Mouse (Mus musculus): ENCODE measurements around the gene Gm10282. TPM values are rescaled to one million over a fixed set of nuclear protein-coding genes. Genes with fewer than 3 reads are reported as not detected.
A peak's percentile ranks its signal among the peaks of the same experiment; 100 is the strongest.

Gene Gm10282
- polyA plus RNA-seq, 1 experiment from 2014 or later, result 38.4 TPM

GRCm38 (mm10) chr8:72272361-72272760, 32.7 kb downstream of the Gm10282 start:
- Histone ChIP-seq H3K4me1 (ENCODE audit: control insufficient read depth, insufficient read depth, low read length) (no peaks in the 10 kb centered on the region; the same call in 1 of the 2 replicates), H3K36me3 (ENCODE audit: control insufficient read depth, insufficient read depth, low read length) (no peaks in the 10 kb centered on the region), H3K9me3 (ENCODE audit: control insufficient read depth, low read length) (no peaks in the 10 kb centered on the region), H3K27ac (ENCODE audit: low read depth, low read length) (no peak overlapping the region), H3K4me3 (ENCODE audit: low read length) (no peak overlapping the region), H3K27me3 (ENCODE audit: control insufficient read depth, insufficient read depth, low read length) (no peaks in the 10 kb centered on the region), H3K4me2 (replicated peaks; ENCODE audit: low read depth, low read length) (no peak overlapping the region), H3K9ac (ENCODE audit: low read depth, low read length) (no peak overlapping the region)
- WGBS, result 31% methylated on average over 3 of the region's 3 CpGs
- no peak for ATAC-seq (ENCODE audit: low FRiP score, low TSS enrichment)

- ATAC-seq (ENCODE audit: low FRiP score, low TSS enrichment), result peak; percentile 47; the same call in 1 of the 2 replicates
- Histone ChIP-seq H3K36me3 (ENCODE audit: control insufficient read depth, insufficient read depth, low read length) (no peaks in the 10 kb centered on the region), H3K4me3 (ENCODE audit: low read length) (no peak overlapping the region), H3K4me1 (ENCODE audit: control insufficient read depth, insufficient read depth, low read length) (no peaks in the 10 kb centered on the region; the same call in 1 of the 2 replicates), H3K27me3 (ENCODE audit: control insufficient read depth, insufficient read depth, low read length) (no peaks in the 10 kb centered on the region), H3K4me2 (replicated peaks; ENCODE audit: low read depth, low read length) (no peak overlapping the region), H3K9ac (ENCODE audit: low read depth, low read length) (no peak overlapping the region), H3K9me3 (ENCODE audit: control insufficient read depth, low read length) (no peaks in the 10 kb centered on the region), H3K27ac (ENCODE audit: low read depth, low read length) (no peak overlapping the region)
- WGBS, result 38% methylated on average over 3 of the region's 3 CpGs
Observed at GRCm38 (mm10) chr8:72271691-72272090, 33.4 kb downstream of the Gm10282 start.

DNA sequence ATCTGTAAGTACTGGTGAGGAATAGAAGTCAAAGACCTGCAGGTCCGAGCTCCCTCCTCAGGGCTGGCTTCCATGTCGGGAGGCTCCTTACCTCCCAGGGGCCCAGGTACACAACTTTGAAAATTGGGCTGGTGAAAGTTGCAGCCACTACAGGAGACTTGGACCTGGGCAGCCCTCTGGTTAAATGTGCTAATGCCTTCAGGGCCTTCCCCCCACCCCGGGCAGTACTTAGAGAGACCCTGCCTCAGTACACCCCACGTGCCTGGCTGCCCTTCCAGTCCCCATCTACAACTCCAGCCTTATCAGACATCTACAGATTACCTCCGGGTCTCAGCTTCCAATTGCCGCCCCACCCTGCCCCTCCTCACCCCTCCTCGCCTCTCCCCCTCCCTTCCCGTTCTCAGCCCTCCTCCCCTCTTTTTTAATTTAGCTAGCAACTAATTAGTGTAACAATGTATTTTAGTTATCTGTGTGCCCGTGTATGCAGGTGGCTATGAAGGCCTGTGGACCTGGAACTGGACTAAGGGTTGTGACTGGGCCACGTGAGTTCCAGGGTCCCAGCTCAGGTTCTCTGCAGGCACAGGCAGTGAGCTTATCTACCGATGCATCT, 33.9 kb downstream of the Gm10282 start:
- no peak for ATAC-seq (ENCODE audit: low FRiP score, low TSS enrichment)
- no peak overlapping the region for H3K27ac ChIP-seq (ENCODE audit: low read depth, low read length)
- no peak overlapping the region for H3K9ac ChIP-seq (ENCODE audit: low read depth, low read length)
- H3K9me3 ChIP-seq (ENCODE audit: control insufficient read depth, low read length), result no peaks in the 10 kb centered on the region
- no peaks in the 10 kb centered on the region for H3K27me3 ChIP-seq (ENCODE audit: control insufficient read depth, insufficient read depth, low read length)
- no peak overlapping the region for H3K4me2 ChIP-seq (replicated peaks; ENCODE audit: low read depth, low read length)
- WGBS, result 64% methylated on average over 11 of the region's 11 CpGs
- no peaks in the 10 kb centered on the region; the same call in 1 of the 2 replicates for H3K4me1 ChIP-seq (ENCODE audit: control insufficient read depth, insufficient read depth, low read length)
- no peaks in the 10 kb centered on the region for H3K36me3 ChIP-seq (ENCODE audit: control insufficient read depth, insufficient read depth, low read length)
- no peak overlapping the region for H3K4me3 ChIP-seq (ENCODE audit: low read length)

DNA sequence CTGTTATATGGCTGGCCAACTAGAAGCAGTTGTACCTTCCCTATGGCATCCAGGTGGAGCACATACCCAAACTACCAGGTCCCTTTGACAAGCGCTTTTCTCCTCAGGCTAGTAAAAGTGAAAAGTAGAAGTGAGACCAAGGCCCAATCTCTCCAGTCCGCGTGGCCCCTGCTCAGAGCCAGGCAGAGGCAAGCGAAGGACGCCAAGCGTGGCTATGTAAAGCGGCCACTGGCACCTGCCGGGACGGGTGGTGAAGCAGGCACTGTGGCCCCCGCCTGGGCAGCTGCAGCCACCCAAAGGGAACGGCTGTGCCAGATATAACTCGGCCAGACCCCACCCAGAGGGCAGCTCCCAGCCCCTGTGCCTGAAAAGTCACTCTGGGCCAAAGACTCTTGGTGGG, 34.5 kb downstream of the Gm10282 start:
- Histone ChIP-seq H3K27me3 (ENCODE audit: control insufficient read depth, insufficient read depth, low read length) (no peaks in the 10 kb centered on the region), H3K4me3 (ENCODE audit: low read length) (no peak overlapping the region), H3K27ac (ENCODE audit: low read depth, low read length) (no peak overlapping the region), H3K4me2 (replicated peaks; ENCODE audit: low read depth, low read length) (no peak overlapping the region), H3K9me3 (ENCODE audit: control insufficient read depth, low read length) (no peaks in the 10 kb centered on the region), H3K36me3 (ENCODE audit: control insufficient read depth, insufficient read depth, low read length) (no peaks in the 10 kb centered on the region), H3K9ac (ENCODE audit: low read depth, low read length) (no peak overlapping the region), H3K4me1 (ENCODE audit: control insufficient read depth, insufficient read depth, low read length) (no peaks in the 10 kb centered on the region)
- 89% methylated on average over 12 of the region's 12 CpGs for WGBS
- ATAC-seq (ENCODE audit: low FRiP score, low TSS enrichment), result no peak

DNA sequence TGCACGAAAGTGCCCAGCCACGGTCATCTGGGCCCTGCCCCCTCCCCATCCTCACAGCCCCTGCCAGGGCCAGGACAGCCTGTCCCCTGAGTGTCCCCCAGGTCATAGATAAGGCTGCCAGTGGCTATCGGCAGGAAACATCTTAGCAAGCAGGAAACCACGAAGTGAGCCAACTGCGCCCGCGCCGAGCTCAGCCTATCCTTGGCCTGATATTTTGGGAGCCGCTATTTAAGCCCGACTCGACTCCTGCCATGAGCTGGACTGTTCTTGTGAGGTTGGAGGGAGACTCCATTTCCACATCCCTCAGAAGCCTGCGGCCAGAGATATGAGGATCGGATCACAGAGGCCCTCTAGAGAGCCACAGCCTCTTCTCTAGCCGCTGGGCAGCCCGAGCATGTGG, 36.7 kb downstream of the Gm10282 start:
- ATAC-seq (ENCODE audit: low FRiP score, low TSS enrichment), result no peak
- Histone ChIP-seq H3K9ac (ENCODE audit: low read depth, low read length) (no peak overlapping the region), H3K4me3 (ENCODE audit: low read length) (no peak overlapping the region), H3K27me3 (ENCODE audit: control insufficient read depth, insufficient read depth, low read length) (no peaks in the 10 kb centered on the region), H3K4me1 (ENCODE audit: control insufficient read depth, insufficient read depth, low read length) (no peaks in the 10 kb centered on the region), H3K27ac (ENCODE audit: low read depth, low read length) (peak overlapping the region; percentile 73), H3K36me3 (ENCODE audit: control insufficient read depth, insufficient read depth, low read length) (no peaks in the 10 kb centered on the region), H3K4me2 (replicated peaks; ENCODE audit: low read depth, low read length) (no peak overlapping the region), H3K9me3 (ENCODE audit: control insufficient read depth, low read length) (no peaks in the 10 kb centered on the region)
- WGBS, result 76% methylated on average over 15 of the region's 15 CpGs

- ATAC-seq (ENCODE audit: low FRiP score, low TSS enrichment), result no peak
- Histone ChIP-seq H3K9ac (ENCODE audit: low read depth, low read length) (no peak overlapping the region), H3K4me1 (ENCODE audit: control insufficient read depth, insufficient read depth, low read length) (no peaks in the 10 kb centered on the region), H3K27ac (ENCODE audit: low read depth, low read length) (no peak overlapping the region), H3K4me2 (replicated peaks; ENCODE audit: low read depth, low read length) (no peak overlapping the region), H3K9me3 (ENCODE audit: control insufficient read depth, low read length) (no peaks in the 10 kb centered on the region), H3K36me3 (ENCODE audit: control insufficient read depth, insufficient read depth, low read length) (no peaks in the 10 kb centered on the region), H3K27me3 (ENCODE audit: control insufficient read depth, insufficient read depth, low read length) (no peaks in the 10 kb centered on the region), H3K4me3 (ENCODE audit: low read length) (no peak overlapping the region)
- WGBS, result 92% methylated on average over 8 of the region's 8 CpGs
Observed at GRCm38 (mm10) chr8:72267106-72267505, 38.0 kb downstream of the Gm10282 start.

GRCm38 (mm10) chr8:72266671-72267070, 38.4 kb downstream of the Gm10282 start:
- no peaks in the 10 kb centered on the region for H3K9me3 ChIP-seq (ENCODE audit: control insufficient read depth, low read length)
- H3K4me3 ChIP-seq (ENCODE audit: low read length), result no peak overlapping the region
- no peak overlapping the region for H3K4me2 ChIP-seq (replicated peaks; ENCODE audit: low read depth, low read length)
- H3K4me1 ChIP-seq (ENCODE audit: control insufficient read depth, insufficient read depth, low read length), result no peaks in the 10 kb centered on the region
- H3K27me3 ChIP-seq (ENCODE audit: control insufficient read depth, insufficient read depth, low read length), result no peaks in the 10 kb centered on the region
- no peak overlapping the region for H3K27ac ChIP-seq (ENCODE audit: low read depth, low read length)
- ATAC-seq (ENCODE audit: low FRiP score, low TSS enrichment), result no peak
- H3K9ac ChIP-seq (ENCODE audit: low read depth, low read length), result no peak overlapping the region
- H3K36me3 ChIP-seq (ENCODE audit: control insufficient read depth, insufficient read depth, low read length), result no peaks in the 10 kb centered on the region

DNA sequence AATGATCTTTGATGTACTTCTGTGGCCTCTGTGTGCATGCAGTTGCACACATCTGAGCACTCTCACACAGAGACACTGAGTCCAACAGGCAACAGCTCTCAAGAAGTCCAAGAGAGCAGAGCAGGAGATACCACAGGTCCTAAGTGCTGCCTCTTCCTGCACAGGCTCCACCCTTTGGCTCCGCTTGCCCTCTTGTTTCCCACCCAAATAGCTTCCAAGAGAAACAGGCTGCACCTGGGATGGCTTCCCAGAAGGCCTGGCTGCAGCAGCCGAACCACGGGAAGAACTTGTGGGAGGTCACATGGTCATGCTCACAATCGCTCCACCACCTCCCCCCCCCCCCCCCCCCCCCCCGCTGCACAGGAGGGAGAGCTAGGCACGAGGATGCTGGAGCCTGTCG, 39.7 kb downstream of the Gm10282 start:
- H3K27ac ChIP-seq (ENCODE audit: low read depth, low read length), result no peak overlapping the region
- no peak overlapping the region for H3K4me2 ChIP-seq (replicated peaks; ENCODE audit: low read depth, low read length)
- no peaks in the 10 kb centered on the region for H3K9me3 ChIP-seq (ENCODE audit: control insufficient read depth, low read length)
- H3K4me3 ChIP-seq (ENCODE audit: low read length), result no peak overlapping the region
- WGBS, result 55% methylated on average over 5 of the region's 7 CpGs
- ATAC-seq (ENCODE audit: low FRiP score, low TSS enrichment), result no peak
- peaks cover 3% of the 10 kb centered on the region; the same call in 1 of the 2 replicates for H3K4me1 ChIP-seq (ENCODE audit: control insufficient read depth, insufficient read depth, low read length)
- no peak overlapping the region for H3K9ac ChIP-seq (ENCODE audit: low read depth, low read length)
- no peaks in the 10 kb centered on the region for H3K27me3 ChIP-seq (ENCODE audit: control insufficient read depth, insufficient read depth, low read length)
- no peaks in the 10 kb centered on the region for H3K36me3 ChIP-seq (ENCODE audit: control insufficient read depth, insufficient read depth, low read length)

GRCm38 (mm10) chr8:72263451-72263850, 41.6 kb downstream of the Gm10282 start:
- no peak for ATAC-seq (ENCODE audit: low FRiP score, low TSS enrichment)
- Histone ChIP-seq H3K4me3 (ENCODE audit: low read length) (no peak overlapping the region), H3K4me2 (replicated peaks; ENCODE audit: low read depth, low read length) (no peak overlapping the region)

More at GRCm38 (mm10) chr8:72263451-72263850, 41.6 kb downstream of the Gm10282 start:
- Histone ChIP-seq H3K27ac (ENCODE audit: low read depth, low read length) (no peak overlapping the region), H3K4me1 (ENCODE audit: control insufficient read depth, insufficient read depth, low read length) (peaks cover 3% of the 10 kb centered on the region; the same call in 1 of the 2 replicates), H3K9ac (ENCODE audit: low read depth, low read length) (no peak overlapping the region), H3K27me3 (ENCODE audit: control insufficient read depth, insufficient read depth, low read length) (no peaks in the 10 kb centered on the region), H3K9me3 (ENCODE audit: control insufficient read depth, low read length) (no peaks in the 10 kb centered on the region), H3K36me3 (ENCODE audit: control insufficient read depth, insufficient read depth, low read length) (no peaks in the 10 kb centered on the region)
- 70% methylated on average over 7 of the region's 7 CpGs for WGBS

Data from kidney, embryonic 14.5 days (tissue).